Mouse (Mus musculus) ES-E14 (cell line): ENCODE measurements at regions not wholly inside any gene's neighbourhood (a gene's known extent, or its start where the extent isn't known, plus 50 kb on each side); places are given as distances from the start of the nearest gene placed in this dataset.

ENCODE experiments used
- CHD2 ChIP-seq: IDR thresholded peaks from 2 replicates; pipeline ENCODE4 v1.6.1; 2014; ENCODE audit warnings: mild to moderate bottlenecking, low read depth, low read length, inconsistent platforms
- HCFC1 ChIP-seq: IDR thresholded peaks from 2 replicates; pipeline ENCODE4 v1.6.1; 2012; ENCODE audit warnings: low read length, inconsistent platforms, borderline replicate concordance; ENCODE audit not compliant: insufficient read depth
- ZC3H11A ChIP-seq: IDR thresholded peaks from 2 replicates; pipeline ENCODE4 v1.6.1; 2012; ENCODE audit warnings: low read depth, mild to moderate bottlenecking, inconsistent platforms, low read length, borderline replicate concordance
- ZNF384 ChIP-seq: IDR thresholded peaks from 2 replicates; pipeline ENCODE4 v1.6.1; 2012; ENCODE audit warnings: low read depth, low read length, inconsistent platforms

GRCm38 (mm10) chr1:189581427-189581826, 106.5 kb downstream of the Cenpf start:
- TF ChIP-seq ZC3H11A, result no peak
- no peak for TF ChIP-seq HCFC1
- TF ChIP-seq CHD2, result no peak
- TF ChIP-seq ZNF384, result no peak
